ENCODE assay signal across 23 mouse cellular contexts in genomic region chr6:25286313-25286712, GRCm38 (mm10).
"Had no signal": no experiment of that assay in that cellular context is flagged by ENCODE, and none has a peak within 500 bp of the region (broad histone marks: within the 10 kb centered on the region; RNA-seq: fewer than 3 reads in every experiment).

No protein-coding gene starts in this region.

- H3K4me3 ChIP-seq: layer of hippocampus, adult 2 months; limb, embryonic 12.5 days; limb, embryonic 15.5 days; midbrain, embryonic 10.5 days; midbrain, embryonic 13.5 days; myocyte; neural tube, embryonic 13.5 days; stomach, embryonic 15.5 days had no signal

- H3K27ac ChIP-seq: kidney, postnatal 0 days; layer of hippocampus, adult 2 months; limb, embryonic 12.5 days; limb, embryonic 15.5 days; liver, embryonic 14.5 days; macrophage; midbrain, embryonic 10.5 days; midbrain, embryonic 13.5 days; neural tube, embryonic 13.5 days; stomach, embryonic 15.5 days had no signal

- H3K9ac ChIP-seq: limb, embryonic 12.5 days; limb, embryonic 15.5 days; liver, embryonic 14.5 days; liver, postnatal 0 days; lung, embryonic 14.5 days; midbrain, embryonic 13.5 days; neural tube, embryonic 13.5 days; stomach, embryonic 15.5 days had no signal

- ATAC-seq: liver, postnatal 0 days; lung, postnatal 0 days; midbrain, embryonic 13.5 days; midbrain, embryonic 16.5 days had no signal

- H3K4me2 ChIP-seq: limb, embryonic 12.5 days; limb, embryonic 15.5 days; liver, embryonic 11.5 days; lung, embryonic 14.5 days; midbrain, embryonic 13.5 days; neural tube, embryonic 13.5 days; stomach, embryonic 15.5 days had no signal

- H3K27me3 ChIP-seq: limb, embryonic 12.5 days; limb, embryonic 15.5 days; neural tube, embryonic 13.5 days; stomach, embryonic 15.5 days had no signal

- DNase-seq: kidney, adult 18-20 months; kidney, postnatal 25 days; layer of hippocampus, adult 9-11 months; left cerebral cortex, postnatal 4 days; liver, postnatal 0 days; lung, embryonic 14.5 days; retina, postnatal 1 day; spleen, adult 18-20 months; thymus, postnatal 25 days had no signal

- H3K36me3 ChIP-seq: limb, embryonic 12.5 days; limb, embryonic 15.5 days; midbrain, embryonic 10.5 days; midbrain, embryonic 13.5 days; neural tube, embryonic 13.5 days; stomach, embryonic 15.5 days had no signal

- H3K4me1 ChIP-seq: limb, embryonic 12.5 days; limb, embryonic 15.5 days; midbrain, embryonic 10.5 days; midbrain, embryonic 13.5 days; neural tube, embryonic 13.5 days; stomach, embryonic 15.5 days had no signal

- H3K9me3 ChIP-seq: limb, embryonic 12.5 days; limb, embryonic 15.5 days; midbrain, embryonic 10.5 days; midbrain, embryonic 13.5 days; neural tube, embryonic 13.5 days; stomach, embryonic 15.5 days had no signal
